Mouse (Mus musculus) neural tube, embryonic 11.5 days (tissue): ENCODE measurements around the gene Cenpl. TPM values are rescaled to one million over a fixed set of nuclear protein-coding genes. Genes with fewer than 3 reads are reported as not detected.

Source experiments
- ATAC-seq: fragments of 200-750 bp; cut with Nextera tagmentation; 2 replicates; pipeline ENCODE4 v1.8.0; 2017; ENCODE audit warnings: moderate number of reproducible peaks, mild to moderate bottlenecking, moderate TSS enrichment, moderate library complexity; ENCODE audit not compliant: insufficient read depth, low FRiP score, low TSS enrichment
- DNase-seq: peaks from one replicate; pipeline ENCODE4 v3.0.0-alpha.2; 2015; ENCODE audit warnings: low spot score
- H3K27ac ChIP-seq: fragments of 300-500 bp; sonication (generic); 2 replicates; pipeline ENCODE4 v1.5.1; 2014; ENCODE audit warnings: low read depth, mild to moderate bottlenecking, low read length
- H3K27me3 ChIP-seq: fragments of 300-500 bp; sonication (generic); 2 replicates; pipeline ENCODE4 v1.6.1; 2014; ENCODE audit warnings: mild to moderate bottlenecking, low read length, mixed read lengths; ENCODE audit not compliant: control insufficient read depth, insufficient read depth
- H3K36me3 ChIP-seq: fragments of 300-500 bp; sonication (generic); 2 replicates; pipeline ENCODE4 v1.6.1; 2014; ENCODE audit warnings: mild to moderate bottlenecking, low read length, moderate library complexity, mixed read lengths; ENCODE audit not compliant: control insufficient read depth, insufficient read depth
- H3K4me1 ChIP-seq: fragments of 300-500 bp; sonication (generic); 2 replicates; pipeline ENCODE4 v1.6.1; 2014; ENCODE audit warnings: low read length, mixed read lengths; ENCODE audit not compliant: control insufficient read depth, insufficient read depth
- H3K4me2 ChIP-seq: fragments of 300-500 bp; sonication (generic); 2 replicates; pipeline ENCODE4 v1.6.1; 2014; ENCODE audit warnings: low read depth, mild to moderate bottlenecking, moderate library complexity
- H3K4me3 ChIP-seq: fragments of 300-500 bp; sonication (generic); 2 replicates; pipeline ENCODE4 v1.5.1; 2014; ENCODE audit warnings: low read depth, low read length
- H3K9ac ChIP-seq: fragments of 300-500 bp; sonication (generic); 2 replicates; pipeline ENCODE4 v1.6.1; 2014; ENCODE audit warnings: mild to moderate bottlenecking, low read length
- H3K9me3 ChIP-seq: fragments of 300-500 bp; sonication (generic); 2 replicates; pipeline ENCODE4 v1.6.1; 2016; ENCODE audit warnings: low read length; ENCODE audit not compliant: control insufficient read depth
- WGBS: fragments of 180-500 bp; shearing (Covaris S2); extraction: QIAGEN DNeasy Blood & Tissue Kit; methylation state at CpG from one replicate; pipeline ENCODE4 v1.1.7; 2014; 5-methylcytosine and 5-hydroxymethylcytosine counted together
- polyA plus RNA-seq: library from polyadenylated mRNA; unstranded; fragments of >200 nt; fragmentation: Nextera tagmentation; extraction: Ambion mirVana; gene quantifications from 2 replicates; pipeline ENCODE4 v1.2.1, GENCODE M21; 2014

Gene Cenpl
- polyA plus RNA-seq, 1 experiment from 2014 or later = 37.8 TPM

DNA sequence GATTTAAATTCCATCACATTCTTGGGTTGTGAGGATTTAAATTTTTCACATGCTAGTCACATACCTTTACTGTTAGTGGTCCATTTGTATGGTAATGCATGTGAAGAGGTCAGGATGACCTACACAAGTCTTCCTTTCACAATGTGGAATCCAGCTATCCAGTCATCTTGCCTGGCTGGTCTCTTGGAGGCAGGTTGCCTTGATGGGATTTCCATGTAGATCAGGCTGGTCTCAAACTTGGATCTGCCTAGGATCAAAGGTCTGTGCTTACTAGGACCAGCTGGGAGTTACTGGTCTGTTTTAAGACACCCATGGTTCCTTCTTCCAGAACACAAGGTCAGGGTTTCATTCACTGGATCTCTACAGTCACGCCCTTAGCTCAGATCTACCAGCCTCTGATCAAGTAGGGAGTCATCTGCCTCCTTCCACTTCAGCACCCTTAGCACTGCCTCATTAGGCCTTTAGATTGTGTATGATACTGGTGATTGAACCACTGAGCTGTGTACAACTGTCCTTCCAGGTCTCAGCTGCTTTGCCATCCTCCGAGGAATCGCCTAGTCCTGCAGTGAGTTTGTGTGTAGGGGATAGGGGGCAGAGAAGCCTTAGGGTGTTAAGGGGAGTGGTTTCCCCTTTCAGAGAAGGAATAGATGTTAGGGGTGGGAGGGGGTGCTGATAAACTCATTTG is 30.6 kb upstream of the Cenpl start:
- Histone ChIP-seq H3K9me3 (no peaks in the 10 kb centered on the region), H3K4me3 (no peak overlapping the region), H3K4me2 (no peak overlapping the region), H3K27ac (no peak overlapping the region), H3K27me3 (no peaks in the 10 kb centered on the region), H3K9ac (no peak overlapping the region), H3K4me1 (peaks cover 4% of the 10 kb centered on the region), H3K36me3 (peaks cover 6% of the 10 kb centered on the region; the same call in 1 of the 2 replicates)
- ATAC-seq (peak; percentile 14), DNase-seq (peak; percentile 52)
- WGBS = 10% methylated on average over 3 of the region's 3 CpGs

DNA sequence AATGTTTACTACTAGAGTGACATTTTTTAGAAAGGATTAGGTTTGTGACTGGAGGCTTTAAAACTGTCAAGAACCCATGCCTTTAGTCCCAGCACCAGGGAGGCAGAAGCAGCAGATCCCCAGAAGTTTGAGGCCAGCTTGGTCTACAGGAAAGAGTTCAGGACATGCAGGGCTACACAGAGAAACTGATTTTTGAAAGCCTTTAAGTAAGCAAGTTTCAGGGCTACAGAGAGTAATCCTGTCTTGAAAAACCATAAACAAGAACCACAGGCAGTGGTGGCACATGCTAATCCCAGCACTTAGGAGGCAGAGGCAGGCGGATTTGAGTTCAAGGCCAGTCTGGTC is 30.1 kb upstream of the Cenpl start:
- DNase-seq (no peak), ATAC-seq (no peak)

DNA sequence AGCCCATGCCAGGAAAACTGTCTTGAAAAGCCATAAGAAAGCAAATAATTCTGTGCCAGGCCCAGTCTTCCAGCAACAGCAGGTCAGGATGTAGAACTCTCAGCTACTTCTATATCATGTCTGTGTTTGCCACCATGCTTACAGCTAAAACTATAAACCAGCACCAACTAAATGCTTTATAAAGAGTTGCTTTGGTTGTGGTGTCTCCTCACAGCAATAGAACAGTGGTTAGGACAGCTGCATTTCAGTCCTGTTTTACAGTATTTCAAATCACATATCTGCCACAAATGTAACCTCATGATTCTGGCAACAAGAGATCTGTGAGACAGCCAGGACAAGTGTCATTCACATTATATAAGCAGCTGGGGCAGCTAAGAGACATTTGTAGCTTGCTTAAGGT is 29.7 kb upstream of the Cenpl start:
- H3K4me3 ChIP-seq = no peak overlapping the region

More for the DNA sequence above, 30.1 kb upstream of the Cenpl start:
- H3K27me3 ChIP-seq = no peaks in the 10 kb centered on the region
- no peak overlapping the region for H3K27ac ChIP-seq
- H3K36me3 ChIP-seq = peaks cover 9% of the 10 kb centered on the region; the same call in 1 of the 2 replicates
- H3K4me1 ChIP-seq = peaks cover 4% of the 10 kb centered on the region
- no peak overlapping the region for H3K9ac ChIP-seq
- H3K4me3 ChIP-seq = no peak overlapping the region
- 62% methylated on average over 1 of the region's 1 CpGs for WGBS
- no peak overlapping the region for H3K4me2 ChIP-seq
- H3K9me3 ChIP-seq = no peaks in the 10 kb centered on the region

DNA sequence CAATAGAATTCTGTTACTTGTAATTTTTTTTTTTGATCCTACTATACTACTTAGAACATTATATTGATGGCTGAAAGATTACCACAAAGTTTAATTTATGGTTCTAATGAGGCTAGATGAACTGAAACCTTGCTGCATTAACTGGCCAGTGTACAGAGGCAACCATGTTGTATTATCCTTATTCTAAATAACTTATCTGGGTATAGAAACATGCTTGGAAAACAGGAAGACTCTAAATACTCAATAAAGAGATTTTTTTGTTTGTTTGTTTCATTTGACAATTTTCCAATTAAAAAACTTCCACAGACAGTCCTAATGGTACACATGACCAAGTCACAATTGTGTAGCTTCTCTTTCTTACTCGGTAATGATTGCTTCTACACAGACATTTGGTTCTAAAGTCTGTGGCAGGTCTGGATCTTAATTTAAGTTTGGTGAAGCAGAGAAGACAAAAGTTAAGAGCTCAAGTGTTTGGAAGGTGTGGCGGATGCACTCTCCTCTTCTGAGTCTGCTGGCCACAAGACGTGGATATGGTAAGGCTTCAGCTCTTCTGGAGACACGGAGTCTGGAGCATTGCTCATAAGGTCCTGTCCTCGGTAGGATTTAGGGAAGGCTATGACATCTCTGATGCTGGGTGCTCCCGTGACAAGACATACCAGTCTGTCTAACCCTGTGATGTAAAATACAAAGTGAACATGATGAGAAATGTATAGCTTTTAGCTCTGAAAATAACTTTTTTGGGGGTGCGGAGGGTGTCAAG is 29.1 kb upstream of the Cenpl start:
- H3K9ac ChIP-seq = no peak overlapping the region
- DNase-seq = no peak
- H3K4me1 ChIP-seq = peaks cover 4% of the 10 kb centered on the region
- ATAC-seq = no peak
- H3K36me3 ChIP-seq = peaks cover 8% of the 10 kb centered on the region; the same call in 1 of the 2 replicates
- H3K4me2 ChIP-seq = no peak overlapping the region
- 91% methylated on average over 7 of the region's 7 CpGs for WGBS
- H3K9me3 ChIP-seq = no peaks in the 10 kb centered on the region
- H3K27me3 ChIP-seq = no peaks in the 10 kb centered on the region
- no peak overlapping the region for H3K27ac ChIP-seq
- no peak overlapping the region for H3K4me3 ChIP-seq

More for the DNA sequence above, 29.7 kb upstream of the Cenpl start:
- Histone ChIP-seq H3K36me3 (peaks cover 9% of the 10 kb centered on the region; the same call in 1 of the 2 replicates), H3K9me3 (no peaks in the 10 kb centered on the region), H3K9ac (no peak overlapping the region), H3K4me1 (peaks cover 4% of the 10 kb centered on the region), H3K4me2 (no peak overlapping the region), H3K27me3 (no peaks in the 10 kb centered on the region), H3K27ac (no peak overlapping the region)
- DNase-seq = no peak
- no peak for ATAC-seq

DNA sequence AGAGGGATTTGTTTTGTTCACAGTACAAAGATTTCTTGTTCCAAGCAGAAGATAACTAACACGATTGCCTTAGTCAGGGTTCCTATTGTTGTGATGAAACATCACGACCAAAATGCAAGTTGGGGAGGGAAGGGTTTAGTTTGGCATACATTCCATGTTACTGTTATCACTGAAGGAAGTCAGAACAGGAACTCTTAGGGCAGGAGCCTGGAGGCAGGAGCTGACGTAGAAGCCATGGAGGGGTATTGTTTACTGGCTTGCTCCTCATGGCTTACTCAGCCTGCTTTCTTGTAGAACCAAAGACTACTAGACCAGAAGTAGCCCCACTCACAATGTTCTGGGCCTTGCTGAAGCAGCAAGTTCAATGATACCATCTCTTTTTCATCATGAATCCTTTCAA is 23.5 kb upstream of the Cenpl start:
- Histone ChIP-seq H3K4me2 (no peak overlapping the region), H3K36me3 (peaks cover 3% of the 10 kb centered on the region; the same call in 1 of the 2 replicates)
- WGBS = 91% methylated on average over 3 of the region's 3 CpGs

DNA sequence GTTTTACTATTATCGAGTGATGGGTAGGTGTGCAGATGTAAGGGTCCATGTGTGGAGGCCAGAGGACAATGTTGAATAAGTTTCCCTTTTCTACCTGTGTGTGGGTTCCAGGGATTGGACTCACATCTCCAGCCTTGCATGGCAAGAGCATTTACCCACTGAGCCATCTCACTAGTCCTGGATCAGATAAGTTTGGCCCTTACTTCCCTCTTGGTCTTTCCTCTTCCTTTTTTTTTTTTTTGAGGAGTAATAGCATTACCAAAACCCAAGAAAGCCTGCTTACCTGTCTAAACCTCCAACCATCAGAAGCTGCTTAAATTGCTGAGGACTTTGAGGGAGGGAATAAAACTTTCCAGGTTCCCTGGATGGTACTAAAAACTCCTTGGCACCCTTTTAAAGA is 13.3 kb upstream of the Cenpl start:
- H3K9ac ChIP-seq = no peak overlapping the region
- H3K27ac ChIP-seq = no peak overlapping the region
- no peaks in the 10 kb centered on the region for H3K27me3 ChIP-seq
- H3K4me2 ChIP-seq = no peak overlapping the region
- H3K4me1 ChIP-seq = no peaks in the 10 kb centered on the region
- no peak overlapping the region for H3K4me3 ChIP-seq
- 94% methylated on average over 1 of the region's 1 CpGs for WGBS
- ATAC-seq (no peak), DNase-seq (no peak)
- H3K36me3 ChIP-seq = peaks cover 6% of the 10 kb centered on the region
- no peaks in the 10 kb centered on the region for H3K9me3 ChIP-seq

More for the DNA sequence above, 23.5 kb upstream of the Cenpl start:
- no peaks in the 10 kb centered on the region for H3K4me1 ChIP-seq
- no peak for DNase-seq
- no peaks in the 10 kb centered on the region for H3K9me3 ChIP-seq
- ATAC-seq = no peak
- no peaks in the 10 kb centered on the region for H3K27me3 ChIP-seq
- H3K4me3 ChIP-seq = no peak overlapping the region
- no peak overlapping the region for H3K9ac ChIP-seq
- no peak overlapping the region for H3K27ac ChIP-seq

DNA sequence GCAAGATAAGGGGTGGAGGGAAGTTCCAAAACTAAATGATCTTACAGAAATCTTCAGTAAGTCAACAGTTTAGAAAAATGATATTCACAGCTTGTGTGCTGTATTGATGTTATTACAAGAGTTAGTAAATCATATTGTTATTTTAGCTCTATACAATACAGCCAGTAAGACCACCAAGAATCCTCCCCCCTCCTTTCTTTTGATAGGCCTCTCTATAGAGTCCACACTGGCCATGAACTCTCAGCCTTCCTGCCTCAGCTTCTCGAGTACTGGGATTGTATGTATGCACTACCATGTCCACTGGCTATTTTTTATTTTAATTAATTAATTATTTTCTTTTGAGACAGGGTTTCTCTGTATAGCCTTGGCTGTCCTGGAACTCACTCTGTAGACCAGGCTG is 7.2 kb upstream of the Cenpl start:
- Histone ChIP-seq H3K9ac (no peak overlapping the region), H3K4me2 (no peak overlapping the region), H3K27ac (no peak overlapping the region), H3K9me3 (no peaks in the 10 kb centered on the region), H3K4me3 (no peak overlapping the region), H3K27me3 (no peaks in the 10 kb centered on the region), H3K4me1 (no peaks in the 10 kb centered on the region), H3K36me3 (peaks cover 6% of the 10 kb centered on the region)
- WGBS = 88% methylated on average over 1 of the region's 1 CpGs
- no peak for DNase-seq
- no peak for ATAC-seq

DNA sequence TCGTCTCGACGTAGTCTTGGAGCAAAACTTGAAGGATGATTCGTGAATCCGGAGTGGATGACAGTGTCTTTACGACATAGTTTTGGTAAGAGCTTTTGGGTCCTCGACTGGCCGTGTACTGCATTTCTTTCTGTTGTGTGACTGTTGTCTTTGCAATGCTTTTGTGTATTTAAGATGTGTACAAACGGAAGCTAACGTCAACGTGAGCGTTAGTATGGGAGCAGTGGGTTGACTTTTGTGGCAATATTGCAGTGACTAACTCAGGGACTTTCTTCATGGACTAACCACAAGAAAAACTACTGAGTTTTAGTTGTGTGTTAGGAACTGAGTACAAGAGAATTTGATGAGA is 733 bp downstream of the Cenpl start:
- no peaks in the 10 kb centered on the region; the same call in 1 of the 2 replicates for H3K36me3 ChIP-seq
- H3K27ac ChIP-seq = no peak overlapping the region
- no peaks in the 10 kb centered on the region for H3K9me3 ChIP-seq
- peak overlapping the region; percentile 65 for H3K4me2 ChIP-seq
- peaks cover 16% of the 10 kb centered on the region for H3K4me1 ChIP-seq
- no peaks in the 10 kb centered on the region for H3K27me3 ChIP-seq
- DNase-seq (no peak), ATAC-seq (no peak)
- under 1% methylated on average over 12 of the region's 12 CpGs for WGBS
- peak overlapping the region; percentile 76 for H3K4me3 ChIP-seq
- peak overlapping the region; percentile 70 for H3K9ac ChIP-seq

DNA sequence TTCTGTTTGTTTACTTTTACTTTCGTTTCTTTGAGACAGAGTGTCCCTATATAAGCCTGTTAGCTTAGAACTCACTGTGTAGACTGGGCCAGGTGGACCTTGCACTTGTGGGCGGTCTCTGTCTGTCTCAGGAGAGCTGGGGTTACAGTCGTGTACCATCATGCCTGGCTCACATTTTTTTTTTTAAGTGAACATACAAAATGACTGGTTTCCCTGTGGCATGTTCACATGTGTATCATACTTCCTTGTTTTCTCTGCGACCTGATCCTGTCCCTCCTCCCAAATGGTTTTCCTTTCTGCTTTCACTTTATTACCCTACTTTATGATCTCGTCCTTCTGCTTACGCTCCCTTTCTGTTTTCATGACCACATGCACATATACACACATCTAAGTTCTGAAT is 5.7 kb downstream of the Cenpl start:
- H3K36me3 ChIP-seq = no peaks in the 10 kb centered on the region
- no peak overlapping the region for H3K27ac ChIP-seq
- H3K4me1 ChIP-seq = peaks cover 16% of the 10 kb centered on the region
- no peak for DNase-seq
- WGBS = 85% methylated on average over 6 of the region's 6 CpGs
- ATAC-seq = no peak
- H3K27me3 ChIP-seq = no peaks in the 10 kb centered on the region
- H3K9ac ChIP-seq = no peak overlapping the region
- H3K4me3 ChIP-seq = no peak overlapping the region
- no peak overlapping the region for H3K4me2 ChIP-seq
- no peaks in the 10 kb centered on the region for H3K9me3 ChIP-seq
